Mouse (Mus musculus) lung, embryonic 14.5 days (tissue): ENCODE results near the gene Osbp2. TPM values are rescaled to one million over a fixed set of nuclear protein-coding genes. Genes with fewer than 3 reads are reported as not detected.
A peak's percentile ranks its signal among the peaks of the same experiment; 100 is the strongest.

Experiments used
- ATAC-seq: fragments of 200-750 bp; cut with Nextera tagmentation; 2 replicates; pipeline ENCODE4 v1.8.0; 2017; ENCODE audit warnings: mild to moderate bottlenecking, moderate TSS enrichment, moderate library complexity; ENCODE audit not compliant: insufficient read depth
- DNase-seq: peaks from one replicate; pipeline ENCODE4 v3.0.0-alpha.2; 2015
- H3K27ac ChIP-seq: fragments of 300-500 bp; sonication (generic); 2 replicates; pipeline ENCODE4 v1.5.1; 2014; ENCODE audit warnings: low read depth, mild to moderate bottlenecking, moderate library complexity
- H3K27me3 ChIP-seq: fragments of 300-500 bp; sonication (generic); 2 replicates; pipeline ENCODE4 v1.6.1; 2014; ENCODE audit warnings: low read length, control low read depth; ENCODE audit not compliant: insufficient read depth
- H3K36me3 ChIP-seq: fragments of 300-500 bp; sonication (generic); 2 replicates; pipeline ENCODE4 v1.6.1; 2014; ENCODE audit warnings: control low read depth; ENCODE audit not compliant: insufficient read depth
- H3K4me1 ChIP-seq: fragments of 300-500 bp; sonication (generic); 2 replicates; pipeline ENCODE4 v1.6.1; 2014; ENCODE audit warnings: antibody characterized with exemption, control low read depth; ENCODE audit not compliant: insufficient read depth
- H3K4me2 ChIP-seq: fragments of 300-500 bp; sonication (generic); 2 replicates; pipeline ENCODE4 v1.6.1; 2014; ENCODE audit warnings: mild to moderate bottlenecking
- H3K4me3 ChIP-seq: fragments of 300-500 bp; sonication (generic); 2 replicates; pipeline ENCODE4 v1.5.1; 2014; ENCODE audit warnings: low read depth, low read length
- H3K9ac ChIP-seq: fragments of 300-500 bp; sonication (generic); 2 replicates; pipeline ENCODE4 v1.6.1; 2014
- H3K9me3 ChIP-seq: fragments of 300-500 bp; sonication (generic); 2 replicates; pipeline ENCODE4 v1.6.1; 2016; ENCODE audit warnings: low read depth, low read length, control low read depth
- CTCF ChIP-seq: IDR thresholded peaks from 2 replicates; pipeline ENCODE4 v1.5.1; 2016; ENCODE audit warnings: antibody characterized with exemption, low read depth
- WGBS: fragments of 180-500 bp; shearing (Covaris S2); extraction: QIAGEN DNeasy Blood & Tissue Kit; methylation state at CpG from one replicate; pipeline ENCODE4 v1.1.7; 2014; 5-methylcytosine and 5-hydroxymethylcytosine counted together
- polyA plus RNA-seq: library from polyadenylated mRNA; unstranded; fragments of >200 nt; fragmentation: Nextera tagmentation; extraction: Ambion mirVana; gene quantifications from 2 replicates; pipeline ENCODE4 v1.2.1, GENCODE M21; 2014

Gene Osbp2
- polyA plus RNA-seq, 1 experiment from 2014 or later = 0.46 TPM

- Histone ChIP-seq H3K4me2 (peak overlapping the region; percentile 86), H3K9ac (no peak overlapping the region), H3K27ac (no peak overlapping the region), H3K4me1 (no peaks in the 10 kb centered on the region), H3K36me3 (no peaks in the 10 kb centered on the region), H3K27me3 (peaks cover 10% of the 10 kb centered on the region; the same call in 1 of the 2 replicates), H3K9me3 (no peaks in the 10 kb centered on the region), H3K4me3 (peak overlapping the region; percentile 46)
- peak; percentile 24 for DNase-seq
- WGBS = 37% methylated on average over 6 of the region's 6 CpGs
- ATAC-seq = no peak
- TF ChIP-seq CTCF = no peak
Observed at GRCm38 (mm10) chr11:3864343-3864742, 640 bp upstream of the Osbp2 start.

DNA sequence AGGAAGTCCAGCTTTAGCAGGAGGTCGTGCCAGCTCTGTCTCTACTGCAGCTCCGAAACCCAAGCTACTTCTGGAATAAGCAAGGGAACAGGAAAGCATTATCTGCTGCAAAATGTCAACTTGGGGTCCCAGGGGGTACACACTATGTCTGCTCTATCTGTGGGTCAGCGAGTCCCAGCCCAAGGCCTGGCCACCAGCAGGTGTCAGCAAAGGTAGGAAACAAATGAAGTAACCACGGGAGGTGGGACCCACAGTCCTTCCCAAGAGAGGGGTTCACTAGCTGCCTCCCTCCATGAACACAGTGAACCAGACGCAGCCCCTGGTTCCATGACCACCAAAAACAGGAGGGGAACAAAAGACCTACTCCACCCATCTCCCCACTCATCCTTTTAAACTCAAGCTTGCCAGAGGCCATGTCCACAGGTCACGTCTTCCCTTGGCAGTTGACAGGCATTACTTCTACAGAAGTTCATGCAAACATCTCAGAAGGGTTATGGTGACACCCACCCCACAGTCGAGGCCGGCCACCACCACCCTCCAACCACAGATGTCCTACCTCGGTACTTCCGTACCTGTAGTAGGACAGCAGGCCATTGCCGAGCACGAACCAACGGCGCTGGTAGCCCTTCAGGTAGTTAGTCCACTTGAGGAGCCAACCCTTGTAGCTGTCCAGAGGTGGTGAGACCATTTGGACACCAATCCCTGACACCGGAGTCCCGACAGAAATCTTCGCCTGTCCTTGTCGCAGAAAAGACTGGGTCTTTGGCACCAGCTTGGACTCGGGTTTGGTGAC lies 846 bp downstream of the Osbp2 start:
- H3K4me2 ChIP-seq = peak overlapping the region; percentile 86
- H3K9ac ChIP-seq = no peak overlapping the region
- peak overlapping the region; percentile 46; the same call in 1 of the 2 replicates for H3K4me3 ChIP-seq
- ATAC-seq (peak; percentile 8; the same call in 1 of the 2 replicates), DNase-seq (no peak)
- no peaks in the 10 kb centered on the region for H3K36me3 ChIP-seq
- no peak overlapping the region for H3K27ac ChIP-seq
- H3K4me1 ChIP-seq = no peaks in the 10 kb centered on the region
- WGBS = 72% methylated on average over 19 of the region's 19 CpGs
- no peaks in the 10 kb centered on the region for H3K9me3 ChIP-seq
- H3K27me3 ChIP-seq = peaks cover 10% of the 10 kb centered on the region; the same call in 1 of the 2 replicates
- TF ChIP-seq CTCF = 0 out of 2 replicates have a peak, but pooled peaks have one; percentile 5

DNA sequence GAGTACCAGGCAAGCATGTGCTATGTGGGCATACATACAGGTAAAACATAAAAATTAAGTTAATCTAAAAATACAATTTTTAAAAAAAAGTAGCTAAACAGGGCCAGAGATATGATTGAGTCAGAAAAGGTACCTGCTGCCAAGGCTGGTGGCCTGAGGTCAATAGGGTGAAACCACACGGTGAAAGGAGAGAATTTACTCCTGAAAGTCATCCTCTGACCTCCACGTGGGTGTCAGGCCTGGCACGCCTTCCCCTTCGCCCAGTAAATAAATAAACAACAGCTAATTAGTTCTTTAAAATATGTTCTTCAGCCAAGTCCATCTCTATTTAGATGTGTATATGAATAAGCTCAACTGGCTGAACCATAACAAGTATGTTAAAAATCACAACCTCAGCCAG lies 3.3 kb downstream of the Osbp2 start:
- 48% methylated on average over 4 of the region's 4 CpGs for WGBS
- no peak overlapping the region for H3K4me3 ChIP-seq
- H3K9ac ChIP-seq = no peak overlapping the region
- no peak overlapping the region for H3K4me2 ChIP-seq
- ATAC-seq (no peak), DNase-seq (no peak)
- no peaks in the 10 kb centered on the region for H3K36me3 ChIP-seq
- no peak for TF ChIP-seq CTCF
- H3K27me3 ChIP-seq = peaks cover 10% of the 10 kb centered on the region; the same call in 1 of the 2 replicates
- H3K9me3 ChIP-seq = no peaks in the 10 kb centered on the region
- no peak overlapping the region for H3K27ac ChIP-seq
- no peaks in the 10 kb centered on the region for H3K4me1 ChIP-seq

GRCm38 (mm10) chr11:3859778-3860177 lies 3.9 kb downstream of the Osbp2 start:
- no peak overlapping the region for H3K27ac ChIP-seq
- DNase-seq (no peak), ATAC-seq (no peak)
- no peak overlapping the region for H3K4me3 ChIP-seq
- no peak overlapping the region for H3K9ac ChIP-seq
- TF ChIP-seq CTCF = no peak
- H3K4me1 ChIP-seq = no peaks in the 10 kb centered on the region
- WGBS = 91% methylated on average over 4 of the region's 4 CpGs
- H3K36me3 ChIP-seq = no peaks in the 10 kb centered on the region
- no peaks in the 10 kb centered on the region for H3K9me3 ChIP-seq
- peaks cover 10% of the 10 kb centered on the region; the same call in 1 of the 2 replicates for H3K27me3 ChIP-seq
- H3K4me2 ChIP-seq = no peak overlapping the region

DNA sequence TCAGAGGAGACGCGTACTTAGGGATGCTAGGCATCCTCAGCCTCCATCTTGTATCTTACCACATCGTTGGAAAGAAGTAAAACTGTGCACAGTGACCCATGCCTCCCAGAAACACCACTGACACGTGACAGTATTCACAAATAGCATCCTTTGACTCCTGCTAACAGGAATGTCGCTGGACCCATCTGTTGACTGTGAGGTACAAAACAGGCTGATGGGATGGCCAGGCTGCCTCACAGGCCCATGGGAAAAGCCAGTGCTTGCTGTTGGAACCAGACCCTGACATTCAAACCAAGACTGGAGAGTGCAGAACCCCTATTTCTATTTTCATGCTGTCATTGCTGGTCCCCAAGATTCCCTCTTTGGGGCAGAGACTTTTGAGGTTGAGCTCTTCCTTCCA lies 5.8 kb downstream of the Osbp2 start:
- Histone ChIP-seq H3K4me2 (no peak overlapping the region), H3K36me3 (no peaks in the 10 kb centered on the region), H3K9me3 (no peaks in the 10 kb centered on the region), H3K4me3 (no peak overlapping the region), H3K27me3 (peaks cover 4% of the 10 kb centered on the region; the same call in 1 of the 2 replicates), H3K9ac (no peak overlapping the region), H3K27ac (no peak overlapping the region), H3K4me1 (no peaks in the 10 kb centered on the region)
- DNase-seq (no peak), ATAC-seq (no peak)
- TF ChIP-seq CTCF = no peak
- WGBS = 65% methylated on average over 5 of the region's 5 CpGs

DNA sequence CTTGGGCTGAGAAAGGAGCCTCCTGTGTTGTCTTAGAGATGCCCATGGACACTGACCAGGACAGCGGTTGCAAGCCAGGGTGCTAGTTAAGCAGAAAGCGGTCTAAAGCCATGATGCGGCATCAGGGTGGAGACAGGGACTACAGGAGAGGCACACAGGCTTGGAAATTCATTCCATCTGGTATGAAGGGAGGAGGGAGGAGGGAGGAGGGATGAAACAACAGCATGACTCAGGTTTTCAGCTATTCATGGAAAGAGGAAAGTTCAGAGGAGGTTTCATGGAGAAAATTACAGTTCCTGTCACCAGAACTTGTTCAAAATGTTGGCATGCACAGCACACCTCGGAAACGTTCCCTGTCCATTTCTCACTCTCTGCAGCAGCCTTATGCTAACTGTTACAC lies 7.9 kb downstream of the Osbp2 start:
- no peak for ATAC-seq
- Histone ChIP-seq H3K9me3 (no peaks in the 10 kb centered on the region), H3K27ac (no peak overlapping the region), H3K36me3 (no peaks in the 10 kb centered on the region), H3K4me3 (no peak overlapping the region), H3K4me2 (no peak overlapping the region), H3K4me1 (no peaks in the 10 kb centered on the region), H3K9ac (no peak overlapping the region), H3K27me3 (no peaks in the 10 kb centered on the region)
- WGBS = 84% methylated on average over 5 of the region's 5 CpGs
- DNase-seq = no peak
- TF ChIP-seq CTCF = no peak

DNA sequence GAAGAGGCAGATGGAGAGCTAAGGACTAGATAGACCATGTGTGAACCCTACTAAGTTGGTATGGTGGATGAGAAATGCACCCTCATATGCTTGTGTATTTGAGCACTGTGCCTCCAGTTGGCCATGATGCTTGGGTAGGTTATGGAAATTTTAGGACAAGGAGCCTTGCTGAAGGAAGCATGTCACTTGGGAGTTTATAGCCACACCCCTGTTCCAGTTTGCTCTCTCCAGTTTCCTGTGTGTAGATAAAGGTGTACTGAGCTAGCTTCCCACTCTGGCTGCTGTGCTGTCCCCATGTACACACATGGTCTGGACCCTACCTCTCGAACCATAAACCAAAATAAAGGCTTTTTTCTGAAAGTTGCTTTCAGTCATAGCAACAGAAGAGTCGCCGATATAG lies 9.5 kb downstream of the Osbp2 start:
- no peak for TF ChIP-seq CTCF
- Histone ChIP-seq H3K27ac (no peak overlapping the region), H3K9ac (no peak overlapping the region), H3K4me1 (no peaks in the 10 kb centered on the region), H3K4me2 (no peak overlapping the region), H3K36me3 (no peaks in the 10 kb centered on the region), H3K9me3 (no peaks in the 10 kb centered on the region), H3K4me3 (no peak overlapping the region), H3K27me3 (no peaks in the 10 kb centered on the region)
- no peak for ATAC-seq
- 82% methylated on average over 3 of the region's 3 CpGs for WGBS
- no peak for DNase-seq
